Comparison of ENCODE assay signal across 22 mouse cellular contexts in the genomic region with DNA sequence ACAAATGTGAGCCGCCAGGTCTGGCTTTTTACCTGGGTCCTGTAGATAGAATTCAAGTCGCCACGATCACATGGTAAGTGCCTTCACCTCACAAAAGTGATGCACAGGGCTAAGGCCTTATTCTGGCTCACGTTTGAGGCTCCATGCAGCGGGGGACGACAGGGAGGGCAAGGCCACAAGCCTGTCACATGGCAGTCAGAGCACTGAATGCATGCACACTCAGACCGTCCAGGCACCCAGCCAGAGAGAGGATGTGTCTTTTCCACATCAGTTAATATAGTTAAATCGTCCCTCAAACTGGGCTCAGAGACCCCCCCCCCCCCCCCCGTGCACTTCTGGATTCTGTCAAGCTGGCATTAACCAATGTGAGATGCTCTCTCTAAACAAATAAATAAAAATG. TPM values are rescaled to one million over a fixed set of nuclear protein-coding genes. Genes with fewer than 3 reads are reported as not detected.
DNase-seq lines count a peak whose midpoint lies in the region; ATAC-seq and TF ChIP-seq lines count a peak whose summit lies in the region.
"Had no signal": no experiment of that assay in that cellular context is flagged by ENCODE, and none has a peak within 500 bp of the region (broad histone marks: within the 10 kb centered on the region; RNA-seq: fewer than 3 reads in every experiment).

No protein-coding gene starts in this region.

- peaks cover 8% of the 10 kb centered on the region; the same call in 1 of the 2 replicates for H3K36me3 ChIP-seq in lung, embryonic 15.5 days
- 0 out of 2 replicates have a peak, but pooled peaks cover 4% of the 10 kb centered on the region for H3K36me3 ChIP-seq in forebrain, embryonic 12.5 days (replicated peaks)
- H3K36me3 ChIP-seq: hindbrain, embryonic 15.5 days had no signal

- no peak overlapping the region for H3K4me3 ChIP-seq in lung, embryonic 15.5 days
- no peak overlapping the region for H3K4me3 ChIP-seq in lung, adult 2 months (replicated peaks; ENCODE audit: extremely low read depth, low read depth, low read length)
- H3K4me3 ChIP-seq in forebrain, embryonic 12.5 days (replicated peaks): no peak overlapping the region
- H3K4me3 ChIP-seq: embryonic facial prominence, embryonic 10.5 days; gastrocnemius, adult 2 months; heart, embryonic 12.5 days; hindbrain, embryonic 10.5 days; hindbrain, embryonic 15.5 days had no signal

- peak; percentile 73; the same call in 1 of the 2 replicates for ATAC-seq in lung, embryonic 15.5 days (ENCODE audit: borderline replicate concordance, extremely low read depth, low FRiP score, low TSS enrichment)
- ATAC-seq in forebrain, embryonic 12.5 days (ENCODE audit: low FRiP score): no peak
- ATAC-seq: activated CD4-positive, CD25-positive, alpha-beta regulatory T cell, adult 4 months; forebrain, embryonic 14.5 days; inflammation-experienced regulatory T-cells, adult 6 months; Patski had no signal

- H3K4me1 ChIP-seq in lung, embryonic 15.5 days: peaks cover 10% of the 10 kb centered on the region
- H3K4me1 ChIP-seq in lung, adult 2 months (ENCODE audit: control insufficient read depth, insufficient read depth, low read length): no peaks in the 10 kb centered on the region
- H3K4me1 ChIP-seq in forebrain, embryonic 12.5 days: no peaks in the 10 kb centered on the region
- H3K4me1 ChIP-seq: heart, embryonic 12.5 days; hindbrain, embryonic 10.5 days; hindbrain, embryonic 15.5 days had no signal

- no peak for TF ChIP-seq POLR2A in lung, adult 2 months (IDR thresholded peaks at IDR 0.05; ENCODE audit: borderline replicate concordance, extremely low read depth, low read depth, low read length)

- no peaks in the 10 kb centered on the region for H3K9me3 ChIP-seq in lung, embryonic 15.5 days
- no peaks in the 10 kb centered on the region for H3K9me3 ChIP-seq in forebrain, embryonic 12.5 days
- H3K9me3 ChIP-seq: embryonic facial prominence, embryonic 10.5 days; heart, embryonic 12.5 days; hindbrain, embryonic 10.5 days; hindbrain, embryonic 15.5 days had no signal

- DNase-seq in cerebellum, postnatal 10 days: peak; percentile 64 to 75
- DNase-seq in cerebellum, adult 8-10 months: no peak
- no peak for DNase-seq in lung, adult 2 months
- peak; percentile 82 for DNase-seq in adrenal gland, adult 2 months
- peak; percentile 75 for DNase-seq in adrenal gland, postnatal 25 days
- DNase-seq in kidney, postnatal 36 days: no peak
- DNase-seq: cerebellum, adult 11-12 months; cerebellum, adult 9-11 months; gastrocnemius, adult 2 months; gastrocnemius, postnatal 25 days had no signal

- H3K9ac ChIP-seq in lung, embryonic 15.5 days: no peak overlapping the region
- no peak overlapping the region for H3K9ac ChIP-seq in forebrain, embryonic 12.5 days
- H3K9ac ChIP-seq: heart, embryonic 12.5 days; hindbrain, embryonic 15.5 days had no signal

- no peaks in the 10 kb centered on the region for H3K27me3 ChIP-seq in lung, embryonic 15.5 days
- no peaks in the 10 kb centered on the region for H3K27me3 ChIP-seq in forebrain, embryonic 12.5 days
- H3K27me3 ChIP-seq: heart, embryonic 12.5 days; hindbrain, embryonic 15.5 days; Patski had no signal

- no peak overlapping the region for H3K27ac ChIP-seq in lung, embryonic 15.5 days
- H3K27ac ChIP-seq in forebrain, embryonic 12.5 days: no peak overlapping the region
- H3K27ac ChIP-seq: embryonic facial prominence, embryonic 10.5 days; gastrocnemius, adult 2 months; hindbrain, embryonic 10.5 days; hindbrain, embryonic 15.5 days had no signal

- TF ChIP-seq CTCF in lung, adult 2 months (IDR thresholded peaks at IDR 0.05; ENCODE audit: insufficient read depth, low read length): no peak

- 64% methylated on average over 9 of the region's 9 CpGs for WGBS in lung, embryonic 15.5 days
- 79% methylated on average over 9 of the region's 9 CpGs for WGBS in lung, adult 2 months
- WGBS in forebrain, embryonic 12.5 days: 90% methylated on average over 9 of the region's 9 CpGs

- no peak overlapping the region for H3K4me2 ChIP-seq in lung, embryonic 15.5 days
- H3K4me2 ChIP-seq in forebrain, embryonic 12.5 days: no peak overlapping the region
- H3K4me2 ChIP-seq: heart, embryonic 12.5 days; hindbrain, embryonic 15.5 days had no signal

RNA-seq across cellular contexts. Expression of a gene that starts 52.9 kb away (rescaled TPM):
- 0.09 and 0.26 TPM in 2 replicates for polyA plus RNA-seq in lung, embryonic 15.5 days (2015; fragmentation: Nextera tagmentation; extraction: Ambion mirVana)
- 0.01 TPM in 1 of 2 replicates, not detected in the other for polyA plus RNA-seq in lung, adult 2 months (2012; rRNA removed)
- 10 to 100 TPM; 33.7 to 46.2 TPM for total RNA-seq in adrenal gland, adult 2 months (2021)
- polyA plus RNA-seq in adrenal gland, adult 2 months (2012; rRNA removed): 19.4 and 19.7 TPM in 2 replicates
- 49.2 and 56.7 TPM in 2 replicates for total RNA-seq in adrenal gland, postnatal 25 days (2021)
- polyA plus RNA-seq in forebrain, embryonic 12.5 days (2016; fragmentation: Nextera tagmentation; extraction: Ambion mirVana): 0.79 and 0.86 TPM in 2 replicates
- total RNA-seq: granulocyte monocyte progenitor cell, adult 5-6 weeks; MEL had no signal
- polyA plus RNA-seq: activated CD4-positive, CD25-positive, alpha-beta regulatory T cell, adult 4 months; inflammation-experienced regulatory T-cells, adult 6 months; Patski had no signal

Comparison
In these comparisons a context has a peak if more than half of its experiments do, and no peak if none do; other contexts are left out.
1. DNase-seq: peak in cerebellum, postnatal 10 days (2 of 2), adrenal gland, adult 2 months (single experiment) and adrenal gland, postnatal 25 days (single experiment); none in cerebellum, adult 8-10 months (single experiment), lung, adult 2 months (single experiment) and kidney, postnatal 36 days (0 of 2).
2. RNA of a gene that starts 52.9 kb away (polyA plus RNA-seq): 19.4 to 19.7 TPM in adrenal gland, adult 2 months; 0.79 to 0.86 TPM in forebrain, embryonic 12.5 days, 0.09 to 0.26 TPM in lung, embryonic 15.5 days and 0.01 TPM in lung, adult 2 months; every median in the first group is over 10 times any median in the second.